Mouse (Mus musculus): ENCODE data around the gene Cdk5r2.
A peak's percentile ranks its signal among the peaks of the same experiment; 100 is the strongest.

The Cdk5r2 gene

DNA sequence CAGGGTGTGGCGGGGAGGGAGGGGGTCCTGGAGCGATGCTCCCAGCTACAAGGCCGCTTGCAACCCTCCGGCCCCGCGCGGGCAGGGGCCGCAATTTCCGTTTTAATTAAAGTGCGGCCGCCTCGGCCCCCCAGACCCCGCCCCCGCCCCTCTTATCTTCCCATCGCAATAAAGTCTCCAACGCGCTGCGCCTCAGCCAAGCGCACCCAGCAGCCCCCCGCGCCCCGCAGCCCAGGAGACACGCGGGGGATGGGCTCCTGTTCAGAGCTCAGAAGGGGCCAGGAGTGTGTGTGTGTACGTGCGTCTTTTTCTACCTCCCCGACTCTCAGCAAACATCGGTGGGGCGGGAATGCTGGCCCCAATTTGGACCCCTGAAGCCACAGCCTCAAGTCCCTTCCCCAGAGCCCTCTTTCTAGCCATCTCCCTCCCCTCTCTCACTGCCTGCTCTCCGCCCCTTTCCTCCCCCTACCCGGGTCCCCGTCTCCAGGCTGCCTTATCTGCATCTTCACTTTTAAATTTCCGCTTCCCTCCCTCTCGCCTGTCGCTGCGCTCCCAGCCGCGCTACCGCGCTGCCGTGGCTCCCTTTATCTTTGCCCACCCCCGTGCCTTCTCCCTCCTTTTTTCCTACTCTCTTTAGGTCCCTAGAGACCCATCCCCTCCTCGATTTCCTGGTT, 30.8 kb downstream of the Cdk5r2 start, which contains the start of gene Fev:
Gene Fev (minus strand): TSS at position 51 of the 674 bp plus-strand sequence.
- no peak for ATAC-seq (ENCODE audit: insufficient number of reproducible peaks, low FRiP score, low TSS enrichment)

DNA sequence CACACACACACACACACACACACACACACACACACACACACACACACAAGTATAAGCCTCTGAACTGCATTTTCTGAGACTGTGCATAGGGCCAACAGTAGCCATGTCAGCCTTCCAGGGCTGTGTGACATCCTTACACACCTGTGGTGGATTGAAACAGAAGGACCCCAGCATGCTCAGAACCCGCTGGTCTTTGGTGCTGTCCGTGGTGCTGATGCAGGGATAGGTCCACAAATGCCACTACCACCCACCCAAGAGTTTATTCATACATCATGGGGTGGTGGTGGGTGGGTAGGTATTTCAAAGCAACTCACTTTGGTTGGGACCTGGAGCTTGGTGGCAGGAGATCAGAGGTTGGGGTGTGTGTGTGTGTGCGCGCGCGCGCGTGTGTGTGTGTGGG, 36.8 kb downstream of the Cdk5r2 start:
- ATAC-seq (ENCODE audit: insufficient number of reproducible peaks, low FRiP score, low TSS enrichment): no peak

GRCm38 (mm10) chr1:74892351-74893133, 37.8 kb downstream of the Cdk5r2 start:
- ATAC-seq (ENCODE audit: insufficient number of reproducible peaks, low FRiP score, low TSS enrichment): no peak

DNA sequence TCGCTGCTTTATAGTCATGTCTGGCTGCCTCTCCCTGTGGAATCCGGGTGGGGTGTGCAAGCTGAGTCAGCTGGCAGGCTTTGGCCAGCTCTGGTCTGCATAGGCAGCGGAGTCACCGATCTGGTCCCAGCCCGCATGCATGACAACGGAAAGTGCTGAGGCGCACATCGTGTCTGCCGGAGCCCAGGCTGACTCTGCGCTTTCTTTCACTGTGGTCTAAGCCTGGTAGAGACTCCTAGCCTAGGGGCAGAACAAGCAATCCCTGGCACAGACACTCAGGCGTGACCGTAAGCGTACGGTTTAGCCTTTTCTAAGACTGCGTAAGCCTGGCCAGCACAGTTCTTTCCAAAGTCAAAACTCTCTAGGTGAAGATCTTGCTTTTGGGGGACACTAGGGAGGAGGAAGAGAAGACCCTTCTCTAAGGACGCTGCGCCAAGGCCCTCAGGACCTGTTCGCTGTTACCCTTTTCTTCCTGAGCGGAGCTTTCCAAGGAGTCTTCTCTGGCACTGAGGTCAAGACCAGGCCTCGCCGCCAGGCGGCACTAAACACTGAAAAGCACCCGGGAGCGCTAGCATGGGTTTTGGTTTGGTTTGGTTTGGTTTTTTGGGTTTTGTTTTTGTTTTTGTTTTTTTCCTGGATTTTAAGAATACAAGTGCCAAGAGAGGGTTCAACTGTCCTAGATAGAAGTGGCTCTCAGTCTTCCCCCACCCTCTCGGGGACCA, 38.6 kb downstream of the Cdk5r2 start, which contains the start of gene Cryba2:
Gene Cryba2 (minus strand): TSS at position 10 of the 722 bp plus-strand sequence.
- ATAC-seq (ENCODE audit: insufficient number of reproducible peaks, low FRiP score, low TSS enrichment): peak; percentile 67

- ATAC-seq (ENCODE audit: insufficient number of reproducible peaks, low FRiP score, low TSS enrichment): no peak
Measured at GRCm38 (mm10) chr1:74894966-74895365, 40.2 kb downstream of the Cdk5r2 start.

DNA sequence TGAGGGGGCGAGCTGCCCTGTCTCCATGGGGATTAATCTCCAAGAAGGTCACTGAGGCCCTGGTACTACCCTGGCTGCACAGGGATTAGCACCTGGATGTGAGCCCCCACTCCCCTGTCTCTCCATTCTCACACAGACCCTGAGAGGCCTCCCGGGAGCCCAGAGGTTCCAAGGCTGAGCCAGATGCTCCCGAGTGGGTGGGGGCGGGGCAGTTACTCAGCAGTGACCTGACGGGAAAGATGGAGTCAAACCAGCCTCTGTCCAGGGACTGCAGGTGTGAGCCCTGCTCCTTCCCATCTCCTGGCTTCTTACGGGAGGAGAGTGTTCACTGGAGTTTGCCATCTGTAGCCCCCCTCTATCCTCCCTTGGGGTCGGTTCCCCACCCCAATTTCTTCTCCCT, 43.2 kb downstream of the Cdk5r2 start:
- ATAC-seq (ENCODE audit: insufficient number of reproducible peaks, low FRiP score, low TSS enrichment): no peak

DNA sequence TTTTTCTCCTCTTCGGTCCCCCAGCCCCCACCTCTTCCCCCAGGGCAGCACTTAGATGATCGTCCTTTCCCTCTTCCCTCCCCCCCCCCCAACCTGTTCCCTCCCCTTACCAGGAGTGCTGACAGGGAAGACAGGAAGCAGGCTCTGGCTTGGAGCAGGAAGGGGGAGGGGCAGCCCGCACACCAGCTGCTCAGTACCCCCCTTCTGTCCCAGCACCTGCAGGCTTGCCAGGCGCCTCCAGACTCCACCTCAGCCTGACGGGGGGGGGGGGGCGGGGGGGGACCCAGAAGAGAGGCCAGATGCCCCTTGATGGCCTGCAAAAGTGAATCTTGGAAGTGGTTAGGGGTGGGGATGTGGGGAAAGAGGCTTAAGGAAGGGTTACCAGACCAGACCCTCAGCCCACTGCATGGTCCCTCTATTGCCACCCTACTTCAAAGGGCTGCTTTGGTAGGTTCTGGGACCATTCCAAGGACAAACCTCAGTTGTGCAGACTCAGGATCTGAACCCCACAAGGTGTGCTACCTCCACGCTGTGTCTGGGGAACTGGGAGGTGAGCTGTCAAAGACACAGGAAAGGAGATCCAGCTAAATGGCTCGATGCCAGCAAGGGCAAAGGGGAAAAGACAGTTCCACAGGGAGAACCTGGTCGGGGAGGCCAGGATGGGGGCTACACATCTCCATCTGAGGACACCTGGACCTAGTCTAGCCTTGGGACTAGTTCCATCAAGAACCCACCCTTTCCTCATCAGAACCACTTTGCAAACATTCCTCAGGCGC, 44.1 kb downstream of the Cdk5r2 start:
- no peak for ATAC-seq (ENCODE audit: insufficient number of reproducible peaks, low FRiP score, low TSS enrichment)

- no peak for ATAC-seq (ENCODE audit: insufficient number of reproducible peaks, low FRiP score, low TSS enrichment)
Measured at GRCm38 (mm10) chr1:74900341-74901285, 45.9 kb downstream of the Cdk5r2 start.

GRCm38 (mm10) chr1:74901686-74902085, 47.0 kb downstream of the Cdk5r2 start:
- ATAC-seq (ENCODE audit: insufficient number of reproducible peaks, low FRiP score, low TSS enrichment): no peak

GRCm38 (mm10) chr1:74902191-74902590, 47.5 kb downstream of the Cdk5r2 start:
- no peak for ATAC-seq (ENCODE audit: insufficient number of reproducible peaks, low FRiP score, low TSS enrichment)

Data from cerebellum, adult (tissue).